Mouse (Mus musculus) cerebellum, postnatal 4 days (tissue): Measurements from ENCODE around the gene Gsk3b.
"Not testable (repeated sequence)": the region's sequence is repeated elsewhere in the genome, so short reads cannot be mapped to it uniquely, and the experiment has no call there.

Experiments used
- DNase-seq, 2 experiments: peaks; one replicate each; pipeline ENCODE4 v3.0.0; 2022; ENCODE audit warnings: low spot score in 2 of 2, mixed read lengths in 1 of 2

The Gsk3b gene

GRCm38 (mm10) chr16:38100569-38100968, 11.8 kb downstream of the Gsk3b start:
- DNase-seq, result no peak

DNA sequence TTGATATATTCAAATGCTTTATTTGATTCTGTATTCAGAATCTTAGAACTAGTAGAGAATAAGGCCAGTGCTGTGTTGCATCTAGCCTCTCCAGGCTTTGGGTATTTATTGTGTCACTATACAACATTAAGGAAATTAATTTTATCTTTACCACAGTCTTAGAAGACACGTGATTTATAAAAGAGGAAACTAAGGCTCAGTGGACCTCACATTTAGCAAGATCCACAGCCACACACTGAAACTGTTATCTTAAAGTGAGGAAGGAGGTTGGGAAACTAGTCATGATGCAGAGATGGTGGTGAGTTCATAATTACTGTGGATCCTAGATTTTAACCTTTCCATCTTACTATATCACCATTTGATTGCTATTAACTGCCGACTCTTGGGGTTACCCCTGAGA, 16.7 kb downstream of the Gsk3b start:
- no peak for DNase-seq

- no peak for DNase-seq
Measured at GRCm38 (mm10) chr16:38106542-38106941, 17.7 kb downstream of the Gsk3b start.

- DNase-seq, result no peak
Measured at GRCm38 (mm10) chr16:38110001-38110400, 21.2 kb downstream of the Gsk3b start.

DNA sequence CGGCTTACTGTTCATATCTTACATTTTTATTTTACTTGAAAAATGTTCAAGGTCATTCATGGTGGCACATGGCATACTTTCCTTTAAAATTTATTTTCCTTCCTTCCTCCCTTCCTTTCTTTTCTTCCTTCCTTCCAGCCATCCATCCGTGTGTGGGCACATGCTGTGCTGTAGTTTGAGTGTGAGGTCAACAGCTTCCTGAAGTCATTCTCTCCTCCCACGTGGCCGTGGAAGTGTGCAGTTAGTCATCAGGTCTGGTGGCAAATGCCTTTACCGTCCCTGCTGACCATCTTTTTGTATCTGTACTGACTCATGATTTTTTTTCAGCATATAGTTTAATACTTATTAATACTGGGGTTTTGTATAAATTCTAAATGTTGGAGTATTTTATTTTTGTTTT, 21.8 kb downstream of the Gsk3b start:
- no peak for DNase-seq

DNA sequence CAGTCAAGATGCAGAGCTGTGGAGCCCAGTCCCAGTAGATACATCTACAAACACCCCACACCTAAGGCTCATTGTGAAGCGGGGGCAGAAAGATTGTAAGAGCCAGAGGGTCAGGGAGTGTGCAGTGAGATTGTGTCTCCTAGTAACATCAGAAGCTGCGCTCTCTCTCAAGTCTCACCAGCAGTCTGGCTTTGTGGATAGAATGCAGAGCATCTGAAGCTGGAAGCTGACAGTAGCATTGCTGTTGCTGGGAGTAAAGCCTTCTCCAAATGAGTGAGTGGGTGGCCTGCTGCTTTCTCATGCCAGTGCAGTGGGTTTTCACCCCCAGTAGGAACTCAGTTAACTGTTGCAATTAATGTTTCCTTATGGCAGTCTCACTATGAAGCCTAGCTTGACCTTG, 25.3 kb downstream of the Gsk3b start:
- DNase-seq, result no peak

GRCm38 (mm10) chr16:38117909-38118308, 29.1 kb downstream of the Gsk3b start:
- not testable (repeated sequence) for DNase-seq

DNA sequence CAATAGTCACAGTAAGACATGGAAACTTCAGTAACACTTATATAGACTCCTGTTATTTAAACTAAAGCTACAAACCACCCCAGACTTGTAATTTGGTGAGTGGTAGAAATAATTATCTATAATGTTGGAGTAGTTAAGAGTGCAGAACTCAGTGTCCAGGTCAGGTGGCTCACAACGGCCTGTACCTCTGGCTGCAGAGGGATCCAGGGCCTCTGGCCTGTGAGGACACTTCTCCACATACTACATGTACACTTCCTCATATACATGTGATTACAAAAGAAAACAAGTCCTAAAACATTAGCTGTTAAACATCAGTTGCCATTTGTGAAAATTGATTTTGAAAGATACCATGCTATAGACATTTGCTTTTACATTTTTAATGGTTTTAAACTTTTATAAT, 29.9 kb downstream of the Gsk3b start:
- DNase-seq, result no peak

DNA sequence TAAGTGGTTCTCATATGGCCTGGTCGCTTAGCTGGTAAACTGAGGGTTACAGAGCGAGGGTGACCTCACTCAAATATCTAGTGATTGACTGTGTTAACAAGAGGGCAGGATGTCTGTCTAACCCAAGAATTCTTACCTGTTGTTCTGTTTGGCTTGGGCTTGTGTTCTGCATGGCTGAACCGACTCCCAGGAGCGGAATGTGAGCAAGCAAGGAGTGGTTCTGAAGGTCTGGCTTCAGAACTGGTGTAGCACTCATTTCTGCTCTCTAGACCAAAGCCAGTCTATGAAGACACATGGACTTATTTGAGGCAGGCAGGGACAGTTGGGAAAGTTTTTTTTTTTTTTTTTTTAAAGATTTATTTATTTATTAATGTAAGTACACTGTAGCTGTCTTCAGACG, 30.5 kb downstream of the Gsk3b start:
- no peak for DNase-seq

- no peak for DNase-seq
Measured at GRCm38 (mm10) chr16:38129171-38129570, 40.4 kb downstream of the Gsk3b start.

- no peak for DNase-seq
Measured at GRCm38 (mm10) chr16:38131041-38131440, 42.2 kb downstream of the Gsk3b start.

DNA sequence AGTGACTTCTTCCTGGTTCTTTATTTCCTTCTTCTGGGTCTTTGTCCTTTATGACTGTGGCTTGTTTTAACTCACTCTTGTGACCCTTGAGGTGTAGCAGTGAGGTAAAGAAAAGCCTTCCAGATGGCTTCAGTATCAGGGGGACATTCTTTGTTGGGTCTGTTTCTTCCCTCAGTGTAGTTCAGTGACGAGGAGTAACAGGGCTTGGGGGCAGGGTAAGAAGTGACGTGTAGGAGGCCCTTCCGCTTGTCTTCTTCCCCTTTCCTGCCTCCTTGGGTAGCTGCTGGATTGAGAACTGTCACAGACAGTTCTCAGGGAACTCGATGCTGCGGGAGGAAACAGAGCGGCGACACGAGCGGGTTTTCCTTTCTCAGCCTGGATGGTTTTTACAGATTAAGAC, 43.0 kb downstream of the Gsk3b start:
- DNase-seq, result no peak

DNA sequence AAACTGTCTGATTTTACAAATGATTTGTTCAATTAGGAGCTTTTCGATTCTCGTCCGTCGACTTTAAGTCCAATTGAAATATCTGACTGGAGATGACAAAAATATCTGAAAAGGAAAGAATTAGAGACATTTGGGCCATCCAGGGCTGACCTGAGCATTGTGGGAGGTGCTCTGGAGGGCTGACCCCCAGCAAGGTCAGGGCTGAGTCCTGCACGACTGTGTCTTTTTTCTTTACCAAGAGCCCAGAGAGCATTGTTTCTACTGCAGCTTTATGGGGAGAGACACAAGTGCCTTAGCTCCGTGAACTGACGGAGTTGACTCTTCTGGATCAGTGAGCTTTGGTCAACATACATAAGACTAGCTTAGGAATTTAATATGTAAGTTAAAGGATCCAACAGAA, 43.4 kb downstream of the Gsk3b start:
- no peak for DNase-seq

DNA sequence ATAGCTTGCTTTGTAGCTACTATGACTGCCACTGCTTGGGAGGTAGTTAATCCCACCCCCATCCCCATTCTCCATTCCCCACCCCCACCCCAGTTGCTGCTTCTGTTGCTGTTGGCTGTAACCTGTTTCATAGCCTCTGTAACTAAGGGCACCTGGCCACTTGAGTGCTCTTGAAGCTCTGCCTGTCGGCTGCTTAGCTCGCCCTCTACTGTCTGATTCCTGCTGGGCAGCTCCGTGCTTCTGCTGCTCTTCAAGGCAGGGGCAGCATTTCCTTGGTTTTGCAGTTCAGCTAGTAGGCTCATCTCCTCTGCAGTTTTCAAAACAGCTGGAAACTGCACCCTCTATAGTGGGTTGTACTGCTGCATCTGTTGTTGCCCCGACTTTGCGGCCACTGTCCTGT, 48.5 kb downstream of the Gsk3b start:
- DNase-seq, result no peak

DNA sequence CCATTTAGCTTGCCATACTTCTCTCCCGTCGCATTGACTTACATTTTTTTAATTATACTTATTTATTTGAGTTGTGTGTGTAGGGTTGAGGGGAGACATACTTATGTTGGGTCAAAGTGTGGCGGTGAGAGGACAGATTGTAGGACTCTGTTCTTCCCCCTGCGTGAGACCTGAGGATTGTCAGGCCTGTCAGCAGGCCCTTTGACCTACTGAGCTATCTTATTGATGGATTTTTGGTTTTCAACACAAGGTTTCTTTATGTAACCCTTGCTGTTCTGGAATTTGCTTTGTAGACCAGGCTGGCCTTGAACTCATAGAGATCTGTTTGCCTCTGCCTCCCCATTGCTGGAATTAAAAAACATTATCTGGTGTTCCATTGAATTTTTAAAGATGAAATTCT, 56.1 kb downstream of the Gsk3b start:
- DNase-seq, result no peak

GRCm38 (mm10) chr16:38150555-38150954, 61.8 kb downstream of the Gsk3b start:
- no peak for DNase-seq

GRCm38 (mm10) chr16:38157854-38158622, 69.2 kb downstream of the Gsk3b start:
- DNase-seq, result no peak

DNA sequence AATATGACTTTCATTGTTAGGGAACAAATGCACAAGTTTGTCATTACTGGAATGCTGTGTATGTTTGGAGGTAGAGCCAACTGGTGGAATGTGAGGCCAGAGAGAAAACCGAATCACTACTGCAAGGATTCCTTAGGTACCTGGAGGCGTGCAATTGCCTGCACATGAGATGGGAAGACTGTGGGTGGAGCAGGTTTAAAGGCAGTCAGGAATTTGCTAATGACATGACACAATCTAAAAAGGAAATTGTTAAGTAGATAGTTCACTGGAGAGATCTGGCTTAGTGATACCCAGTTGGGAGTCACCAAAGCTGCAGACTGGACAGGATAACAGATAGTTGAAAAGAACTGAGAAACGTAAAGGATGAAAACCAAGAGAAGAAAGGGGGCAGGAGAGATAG, 73.2 kb downstream of the Gsk3b start:
- DNase-seq, result no peak

DNA sequence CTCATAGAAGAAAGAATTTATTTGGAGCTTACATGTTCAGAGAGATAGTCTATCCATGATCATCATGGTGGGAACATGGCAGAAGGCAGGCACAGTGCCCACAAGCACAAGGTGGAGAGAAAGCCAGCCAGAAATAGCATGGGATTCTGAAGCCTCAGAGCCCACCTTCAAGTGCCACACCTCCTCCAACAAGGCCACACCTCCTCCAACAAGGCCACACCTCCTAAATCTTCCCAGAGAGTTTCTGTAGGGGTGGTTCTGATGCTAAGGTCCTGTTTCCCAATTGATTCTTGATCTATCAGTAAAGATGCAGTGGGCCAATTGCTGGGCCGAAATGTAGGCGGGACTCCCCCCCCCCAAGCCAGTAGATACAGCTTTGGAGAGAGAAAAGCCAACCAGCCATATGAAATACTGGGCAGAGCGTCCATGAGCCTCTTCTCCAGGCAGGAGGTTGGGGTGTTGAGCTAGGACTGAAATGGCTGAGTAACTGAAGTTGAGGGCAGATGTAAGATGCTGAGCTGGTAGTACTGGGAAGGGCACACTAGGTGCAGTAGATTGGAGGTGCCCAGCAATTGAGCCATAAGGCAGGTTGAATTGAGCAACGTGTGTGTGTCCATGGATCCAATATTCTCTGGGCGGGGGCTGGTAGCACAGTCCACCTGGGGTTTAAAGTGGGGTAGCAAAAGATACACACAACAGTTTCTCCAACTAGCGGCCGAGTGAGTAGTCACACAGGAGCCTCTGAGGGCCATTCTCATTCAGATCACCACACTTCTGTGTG, 76.2 kb downstream of the Gsk3b start:
- DNase-seq, result no peak

- no peak for DNase-seq
Measured at GRCm38 (mm10) chr16:38168971-38169370, 80.2 kb downstream of the Gsk3b start.

DNA sequence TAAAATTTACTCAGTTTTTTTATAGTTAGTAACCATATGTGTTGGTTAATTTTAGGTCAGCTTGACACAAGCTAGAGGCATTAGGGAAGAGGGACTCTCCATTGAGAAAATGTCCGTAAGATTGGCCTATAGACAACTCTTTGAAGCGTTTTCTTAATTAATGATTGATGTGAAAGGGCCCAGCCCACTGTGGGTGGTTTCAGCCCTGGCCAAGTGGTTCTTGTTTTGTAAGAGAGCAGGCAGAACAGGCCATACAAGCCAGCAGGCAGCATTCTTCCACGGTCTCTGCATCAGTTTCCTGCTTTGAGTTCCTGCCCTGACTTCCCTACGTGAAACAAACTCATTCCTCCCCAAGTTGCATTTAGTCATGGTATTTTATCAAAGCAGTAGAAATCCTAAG, 90.3 kb downstream of the Gsk3b start:
- DNase-seq, result no peak

DNA sequence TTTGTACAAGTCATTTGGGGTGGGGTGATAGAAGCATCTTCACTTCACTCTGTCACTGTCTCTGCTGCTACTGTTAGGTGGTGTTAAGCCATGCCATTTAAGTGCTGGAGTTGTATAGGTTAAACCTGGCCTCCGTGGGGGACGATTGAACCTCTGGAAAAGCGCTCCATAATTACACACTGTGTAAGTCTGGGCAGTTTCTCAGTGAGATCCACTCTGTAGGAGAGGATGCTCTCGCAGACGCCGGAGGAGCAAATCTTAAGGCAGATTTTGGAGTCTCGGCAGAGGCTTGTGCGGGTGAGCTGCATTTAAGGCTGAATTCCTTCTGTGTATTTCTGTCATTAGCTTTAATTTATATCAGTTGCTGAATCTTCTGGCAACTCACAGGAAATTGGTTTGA, 92.6 kb downstream of the Gsk3b start:
- no peak for DNase-seq

DNA sequence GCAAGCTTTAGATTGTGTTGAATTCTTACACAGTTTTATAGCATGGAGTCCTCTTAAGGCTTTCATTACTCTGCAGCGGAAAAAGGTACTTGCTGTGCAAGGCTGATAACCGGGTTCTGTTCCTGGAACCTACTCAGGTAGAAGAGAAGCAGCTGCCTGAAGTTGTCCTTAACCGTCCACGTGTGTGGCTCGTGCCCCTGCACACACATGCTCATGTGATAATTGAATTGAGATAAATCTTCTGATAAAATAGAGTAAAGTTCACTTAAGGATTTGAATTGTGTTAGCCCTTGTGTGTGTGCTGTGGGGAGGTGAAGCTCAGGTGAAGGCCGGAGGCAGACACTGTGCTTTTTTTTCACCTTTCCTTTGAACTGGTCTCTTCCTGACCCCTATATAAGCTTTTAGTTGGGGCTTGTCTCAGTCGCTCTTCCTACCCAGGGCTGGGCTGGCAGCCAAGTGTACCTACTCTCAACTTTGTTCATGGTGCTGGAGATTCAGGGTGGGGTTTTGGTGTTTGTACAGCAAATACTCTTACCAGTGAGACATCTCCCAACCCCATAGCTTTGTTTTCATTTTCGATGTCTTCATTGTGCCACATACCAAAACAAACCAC, 96.0 kb downstream of the Gsk3b start:
- no peak for DNase-seq
